ENCODE assay signal across 22 mouse cellular contexts in genomic region chr10:120893938-120894337, GRCm38 (mm10). TPM values are rescaled to one million over a fixed set of nuclear protein-coding genes. Genes with fewer than 3 reads are reported as not detected.
DNase-seq lines count a peak whose midpoint lies in the region; ATAC-seq and TF ChIP-seq lines count a peak whose summit lies in the region.
"Had no signal": no experiment of that assay in that cellular context is flagged by ENCODE, and none has a peak within 500 bp of the region (broad histone marks: within the 10 kb centered on the region; RNA-seq: fewer than 3 reads in every experiment).

No protein-coding gene starts in this region.

- no peak overlapping the region for H3K4me2 ChIP-seq in heart, embryonic 16.5 days (ENCODE audit: low read depth, low read length)
- H3K4me2 ChIP-seq in lung, postnatal 0 days (replicated peaks; ENCODE audit: low read depth, low read length): no peak overlapping the region; the same call in 1 of the 2 replicates
- H3K4me2 ChIP-seq in intestine, postnatal 0 days (replicated peaks; ENCODE audit: low read depth): 0 out of 2 replicates have a peak overlapping the region, but pooled peaks have one; percentile 48
- H3K4me2 ChIP-seq: embryonic facial prominence, embryonic 13.5 days; forebrain, embryonic 13.5 days; hindbrain, embryonic 12.5 days had no signal

- peaks cover 40% of the 10 kb centered on the region for H3K4me1 ChIP-seq in heart, embryonic 10.5 days
- H3K4me1 ChIP-seq in heart, embryonic 16.5 days (ENCODE audit: control insufficient read depth, insufficient read depth, low read length): peaks cover 37% of the 10 kb centered on the region
- peaks cover 2% of the 10 kb centered on the region; the same call in 1 of the 2 replicates for H3K4me1 ChIP-seq in lung, postnatal 0 days (ENCODE audit: insufficient read depth, low read depth, low read length)
- H3K4me1 ChIP-seq in intestine, postnatal 0 days (replicated peaks; ENCODE audit: control insufficient read depth, insufficient read depth, low read length): peaks cover 7% of the 10 kb centered on the region; the same call in 1 of the 2 replicates

- H3K9me3 ChIP-seq in heart, embryonic 10.5 days: no peaks in the 10 kb centered on the region
- no peaks in the 10 kb centered on the region for H3K9me3 ChIP-seq in heart, embryonic 16.5 days (replicated peaks; ENCODE audit: control insufficient read depth, low read length)
- H3K9me3 ChIP-seq in lung, postnatal 0 days (ENCODE audit: low read length): no peaks in the 10 kb centered on the region
- no peaks in the 10 kb centered on the region for H3K9me3 ChIP-seq in intestine, postnatal 0 days (ENCODE audit: control insufficient read depth)
- H3K9me3 ChIP-seq: embryonic facial prominence, embryonic 13.5 days; forebrain, embryonic 13.5 days had no signal

- no peak for TF ChIP-seq EP300 in lung, postnatal 0 days (IDR thresholded peaks at IDR 0.05)

- no peak overlapping the region for H3K4me3 ChIP-seq in heart, embryonic 10.5 days
- no peak overlapping the region for H3K4me3 ChIP-seq in heart, embryonic 16.5 days (ENCODE audit: low read length)
- H3K4me3 ChIP-seq in lung, postnatal 0 days (ENCODE audit: low read depth, low read length): no peak overlapping the region
- H3K4me3 ChIP-seq in intestine, postnatal 0 days (ENCODE audit: low read depth, low read length): no peak overlapping the region
- H3K4me3 ChIP-seq: embryonic facial prominence, embryonic 13.5 days; forebrain, embryonic 13.5 days; heart, adult 2 months; hindbrain, embryonic 12.5 days had no signal

- H3K27ac ChIP-seq in heart, embryonic 10.5 days: no peak overlapping the region
- H3K27ac ChIP-seq in heart, embryonic 16.5 days (ENCODE audit: low read length): peak overlapping the region; percentile 59; the same call in 1 of the 2 replicates
- H3K27ac ChIP-seq in lung, postnatal 0 days (ENCODE audit: low read length): peak overlapping the region; percentile 33; the same call in 1 of the 2 replicates
- H3K27ac ChIP-seq in intestine, postnatal 0 days (ENCODE audit: low read depth, low read length): no peak overlapping the region
- H3K27ac ChIP-seq: embryonic facial prominence, embryonic 13.5 days; forebrain, embryonic 13.5 days; heart, adult 2 months; hindbrain, embryonic 12.5 days had no signal

- H3K27me3 ChIP-seq in heart, embryonic 10.5 days (ENCODE audit: insufficient read depth, poor library complexity, severe bottlenecking): no peaks in the 10 kb centered on the region
- no peaks in the 10 kb centered on the region for H3K27me3 ChIP-seq in heart, embryonic 16.5 days (ENCODE audit: control insufficient read depth, insufficient read depth, low read length)
- H3K27me3 ChIP-seq in lung, postnatal 0 days (replicated peaks; ENCODE audit: insufficient read depth, low read length): no peaks in the 10 kb centered on the region
- H3K27me3 ChIP-seq in intestine, postnatal 0 days (replicated peaks; ENCODE audit: control insufficient read depth, insufficient read depth, low read length): 0 out of 2 replicates have a peak, but pooled peaks cover 3% of the 10 kb centered on the region
- H3K27me3 ChIP-seq: CH12.LX; embryonic facial prominence, embryonic 13.5 days; Patski had no signal

- no peak overlapping the region for H3K9ac ChIP-seq in heart, embryonic 16.5 days (ENCODE audit: low read length)
- H3K9ac ChIP-seq in lung, postnatal 0 days (replicated peaks; ENCODE audit: low read depth): no peak overlapping the region
- H3K9ac ChIP-seq in intestine, postnatal 0 days (ENCODE audit: low read depth, low read length): no peak overlapping the region
- H3K9ac ChIP-seq: embryonic facial prominence, embryonic 13.5 days; forebrain, embryonic 13.5 days; forebrain, postnatal 0 days; hindbrain, embryonic 12.5 days had no signal

- H3K36me3 ChIP-seq in heart, embryonic 10.5 days: peaks cover 22% of the 10 kb centered on the region
- H3K36me3 ChIP-seq in heart, embryonic 16.5 days (ENCODE audit: control insufficient read depth, insufficient read depth): peaks cover 11% of the 10 kb centered on the region
- H3K36me3 ChIP-seq in lung, postnatal 0 days (ENCODE audit: insufficient read depth, low read length): no peaks in the 10 kb centered on the region
- no peaks in the 10 kb centered on the region for H3K36me3 ChIP-seq in intestine, postnatal 0 days (ENCODE audit: control insufficient read depth, insufficient read depth)
- H3K36me3 ChIP-seq: hindbrain, embryonic 12.5 days had no signal

- 81% methylated on average over 4 of the region's 4 CpGs for WGBS in heart, embryonic 10.5 days
- WGBS in heart, embryonic 16.5 days: 65% methylated on average over 4 of the region's 4 CpGs
- WGBS in lung, postnatal 0 days: 59% methylated on average over 4 of the region's 4 CpGs
- WGBS in intestine, postnatal 0 days: 45% methylated on average over 4 of the region's 4 CpGs

- no peak for ATAC-seq in heart, embryonic 16.5 days (replicated peaks; ENCODE audit: extremely low read depth, insufficient read depth, low FRiP score)
- no peak for ATAC-seq in lung, postnatal 0 days
- ATAC-seq in intestine, postnatal 0 days: no peak
- ATAC-seq: activated CD4-positive, CD25-positive, alpha-beta regulatory T cell, adult 4 months; forebrain, embryonic 13.5 days; forebrain, postnatal 0 days; hindbrain, embryonic 16.5 days; inflammation-experienced regulatory T-cells, adult 6 months; Patski had no signal

- intact Hi-C loops in heart, postnatal 36 days (cut with DNase I): no loop called here
- intact Hi-C loops in heart, postnatal 14 days (cut with DNase I): no loop called here

- peak; percentile 47 for DNase-seq in heart, embryonic 10.5 days (ENCODE audit: low spot score)
- no peak for DNase-seq in heart, postnatal 36 days
- no peak for DNase-seq in heart, postnatal 14 days
- no peak for DNase-seq in lung, postnatal 0 days (ENCODE audit: low spot score)
- DNase-seq in lung, postnatal 36 days: no peak
- DNase-seq: adrenal gland, postnatal 25 days; cerebellum, adult 18-20 months; cerebellum, adult 9-11 months; cerebellum, postnatal 36 days; forebrain, postnatal 0 days; kidney, adult 2 months had no signal

- no peak for TF ChIP-seq CTCF in lung, postnatal 0 days (IDR thresholded peaks at IDR 0.05)
- no peak for TF ChIP-seq CTCF in intestine, postnatal 0 days (IDR thresholded peaks at IDR 0.05; ENCODE audit: low read depth)

RNA-seq across cellular contexts. Expression of gene Msrb3, which starts 5.0 kb away (rescaled TPM):
- 15.4 and 20.6 TPM in 2 replicates for polyA plus RNA-seq in heart, embryonic 10.5 days (2016; fragmentation: Nextera tagmentation; extraction: Ambion mirVana)
- total RNA-seq in heart, postnatal 36 days (2021): 10 to 100 TPM; 84.0 to 89.1 TPM
- polyA plus RNA-seq in heart, embryonic 16.5 days (2015; fragmentation: Nextera tagmentation; extraction: Ambion mirVana): 38.3 and 39.8 TPM in 2 replicates
- 100 to 1,000 TPM; 104 TPM for total RNA-seq in heart, postnatal 14 days (2021)
- polyA plus RNA-seq in lung, postnatal 0 days (2015; fragmentation: Nextera tagmentation; extraction: Ambion mirVana): 18.5 and 18.8 TPM in 2 replicates
- 17.2 and 18.5 TPM in 2 replicates for polyA plus RNA-seq in intestine, postnatal 0 days (2015; fragmentation: Nextera tagmentation; extraction: Ambion mirVana)
- total RNA-seq: CH12.LX had no signal

Comparison
In these comparisons a context has a peak if more than half of its experiments do, and no peak if none do; other contexts are left out.
1. H3K27ac ChIP-seq: peak in heart, embryonic 16.5 days (single experiment) and lung, postnatal 0 days (single experiment); none in heart, embryonic 10.5 days (single experiment) and intestine, postnatal 0 days (single experiment).